In the genomic region with DNA sequence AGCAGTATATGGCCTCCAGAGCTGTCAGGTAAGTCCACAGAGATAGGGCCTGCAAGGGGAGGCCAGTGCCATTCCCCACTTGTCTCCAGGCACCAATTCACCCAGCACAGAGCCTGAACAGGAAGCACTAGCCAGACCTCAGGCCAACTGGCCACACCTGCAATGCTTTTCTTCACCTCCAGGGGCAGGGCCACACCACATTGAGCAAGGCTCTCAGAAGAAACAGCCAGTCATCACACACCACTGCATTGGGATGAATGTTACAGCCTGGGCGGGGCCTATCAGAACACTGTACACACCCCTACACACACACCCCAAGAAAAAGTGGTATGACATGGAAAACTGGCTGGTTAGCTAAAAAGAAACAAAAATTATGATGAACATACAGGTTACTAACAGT, we compare ENCODE assay signal across 9 mouse cellular contexts. TPM values are rescaled to one million over a fixed set of nuclear protein-coding genes. Genes with fewer than 3 reads are reported as not detected.
DNase-seq lines count a peak whose midpoint lies in the region; ATAC-seq and TF ChIP-seq lines count a peak whose summit lies in the region.
"Had no signal": no experiment of that assay in that cellular context is flagged by ENCODE, and none has a peak within 500 bp of the region (broad histone marks: within the 10 kb centered on the region; RNA-seq: fewer than 3 reads in every experiment).

No protein-coding gene starts in this region.

- peak; percentile 61 for TF ChIP-seq CTCF in ES-Bruce4 (IDR thresholded peaks at IDR 0.05; ENCODE audit: low read depth, low read length)
- TF ChIP-seq CTCF in bone marrow, adult 2 months (IDR thresholded peaks at IDR 0.05; ENCODE audit: control insufficient read depth, insufficient read depth, low read length) = peak; percentile 78

- TF ChIP-seq POLR2A in ES-Bruce4 (IDR thresholded peaks at IDR 0.05; ENCODE audit: insufficient read depth, low read length) = no peak
- no peak for TF ChIP-seq POLR2A in bone marrow, adult 2 months (IDR thresholded peaks at IDR 0.05; ENCODE audit: borderline replicate concordance, control insufficient read depth, low read depth, low read length)

- H3K27ac ChIP-seq in hindbrain, embryonic 11.5 days (ENCODE audit: low read depth, low read length) = no peak overlapping the region
- no peak overlapping the region for H3K27ac ChIP-seq in hindbrain, embryonic 14.5 days
- no peak overlapping the region for H3K27ac ChIP-seq in ES-Bruce4 (ENCODE audit: insufficient read depth, low read length)
- no peak overlapping the region for H3K27ac ChIP-seq in bone marrow, adult 2 months (ENCODE audit: control insufficient read depth, insufficient read depth, low read depth, low read length, poor library complexity)
- H3K27ac ChIP-seq: heart, embryonic 15.5 days had no signal

- intact Hi-C loops in left cerebral cortex, postnatal 10 days (cut with DNase I) = no loop called here

- H3K9ac ChIP-seq in hindbrain, embryonic 11.5 days (ENCODE audit: low read depth, low read length) = no peak overlapping the region
- H3K9ac ChIP-seq in hindbrain, embryonic 14.5 days = no peak overlapping the region
- no peak overlapping the region for H3K9ac ChIP-seq in ES-Bruce4 (ENCODE audit: low read depth, poor library complexity, severe bottlenecking)
- H3K9ac ChIP-seq: heart, embryonic 15.5 days had no signal

- no peak overlapping the region for H3K4me3 ChIP-seq in hindbrain, embryonic 11.5 days (ENCODE audit: low read depth, low read length)
- H3K4me3 ChIP-seq in hindbrain, embryonic 14.5 days (replicated peaks; ENCODE audit: low read length) = no peak overlapping the region
- no peak overlapping the region for H3K4me3 ChIP-seq in ES-Bruce4 (ENCODE audit: low read depth, low read length)
- no peak overlapping the region for H3K4me3 ChIP-seq in bone marrow, adult 2 months (replicated peaks; ENCODE audit: control insufficient read depth, low read depth, low read length)
- H3K4me3 ChIP-seq: heart, embryonic 15.5 days had no signal

- peak; percentile 50 for DNase-seq in hindbrain, embryonic 11.5 days (ENCODE audit: low spot score)
- no peak for DNase-seq in hindbrain, embryonic 14.5 days (ENCODE audit: low spot score)
- DNase-seq in kidney, postnatal 14 days = peak; percentile 41
- DNase-seq in naive thymus-derived CD4-positive, alpha-beta T cell, adult 2 months (ENCODE audit: low read depth) = peak; percentile 51
- DNase-seq in MN1 (ENCODE audit: low spot score) = no peak
- no peak for DNase-seq in left cerebral cortex, postnatal 10 days (ENCODE audit: extremely low spot score in 1 of 2, low spot score in 2 of 2)

- TF ChIP-seq EP300 in ES-Bruce4 (IDR thresholded peaks at IDR 0.05; ENCODE audit: insufficient read depth, low read depth, low read length) = no peak

- peaks cover 3% of the 10 kb centered on the region; the same call in 1 of the 2 replicates for H3K27me3 ChIP-seq in hindbrain, embryonic 11.5 days (ENCODE audit: control insufficient read depth, insufficient read depth, low read length)
- no peaks in the 10 kb centered on the region; the same call in 1 of the 2 replicates for H3K27me3 ChIP-seq in hindbrain, embryonic 14.5 days (ENCODE audit: control insufficient read depth, insufficient read depth, low read length)
- H3K27me3 ChIP-seq in ES-Bruce4 (ENCODE audit: control insufficient read depth, insufficient read depth, low read length, poor library complexity, severe bottlenecking) = no peaks in the 10 kb centered on the region
- H3K27me3 ChIP-seq: heart, embryonic 15.5 days had no signal

- ATAC-seq in hindbrain, embryonic 11.5 days (ENCODE audit: low FRiP score) = no peak
- no peak for ATAC-seq in hindbrain, embryonic 14.5 days (ENCODE audit: low FRiP score)

- no peaks in the 10 kb centered on the region for H3K9me3 ChIP-seq in hindbrain, embryonic 11.5 days (ENCODE audit: control insufficient read depth, low read length)
- no peaks in the 10 kb centered on the region for H3K9me3 ChIP-seq in hindbrain, embryonic 14.5 days (ENCODE audit: control insufficient read depth, low read length)
- H3K9me3 ChIP-seq in ES-Bruce4 (replicated peaks; ENCODE audit: control insufficient read depth, insufficient read depth, low read length, poor library complexity, severe bottlenecking) = no peaks in the 10 kb centered on the region
- H3K9me3 ChIP-seq: heart, embryonic 15.5 days had no signal

- no peaks in the 10 kb centered on the region for H3K4me1 ChIP-seq in hindbrain, embryonic 11.5 days (replicated peaks; ENCODE audit: control insufficient read depth, insufficient read depth, low read length)
- no peaks in the 10 kb centered on the region for H3K4me1 ChIP-seq in hindbrain, embryonic 14.5 days (replicated peaks; ENCODE audit: control insufficient read depth, insufficient read depth, low read length)
- H3K4me1 ChIP-seq in ES-Bruce4 (ENCODE audit: control insufficient read depth, insufficient read depth, low read length) = no peaks in the 10 kb centered on the region
- no peaks in the 10 kb centered on the region for H3K4me1 ChIP-seq in bone marrow, adult 2 months (ENCODE audit: control insufficient read depth, insufficient read depth, low read length)

- no peak overlapping the region for H3K4me2 ChIP-seq in hindbrain, embryonic 11.5 days (replicated peaks; ENCODE audit: low read depth, low read length)
- no peak overlapping the region for H3K4me2 ChIP-seq in hindbrain, embryonic 14.5 days (replicated peaks)
- H3K4me2 ChIP-seq: heart, embryonic 15.5 days had no signal

- WGBS in hindbrain, embryonic 11.5 days = 93% methylated on average over 1 of the region's 1 CpGs
- WGBS in hindbrain, embryonic 14.5 days = 78% methylated on average over 1 of the region's 1 CpGs
- WGBS in bone marrow, adult 2 months = 68% methylated on average over 1 of the region's 1 CpGs

- no peaks in the 10 kb centered on the region for H3K36me3 ChIP-seq in hindbrain, embryonic 11.5 days (ENCODE audit: control insufficient read depth, insufficient read depth, low read length)
- H3K36me3 ChIP-seq in hindbrain, embryonic 14.5 days (replicated peaks; ENCODE audit: control insufficient read depth, insufficient read depth) = peaks cover 15% of the 10 kb centered on the region
- H3K36me3 ChIP-seq in ES-Bruce4 (ENCODE audit: control insufficient read depth, insufficient read depth, low read length, poor library complexity, severe bottlenecking) = no peaks in the 10 kb centered on the region
- H3K36me3 ChIP-seq: heart, embryonic 15.5 days had no signal

RNA-seq across cellular contexts. Expression of gene Ralgps1, which starts 42.3 kb away (rescaled TPM):
- polyA plus RNA-seq in hindbrain, embryonic 11.5 days (2014; fragmentation: Nextera tagmentation; extraction: Ambion mirVana) = 19.0 and 20.6 TPM in 2 replicates
- 57.0 and 63.1 TPM in 2 replicates for polyA plus RNA-seq in hindbrain, embryonic 14.5 days (2014; fragmentation: Nextera tagmentation; extraction: Ambion mirVana)
- 16.5 and 17.0 TPM in 2 replicates for polyA plus RNA-seq in ES-Bruce4 (2011; ENCODE audit: insufficient read depth, insufficient read length, low read depth, missing spikeins)
- polyA plus RNA-seq in bone marrow, adult 2 months (2011; ENCODE audit: insufficient read depth, insufficient read length, low replicate concordance, missing spikeins) = 1.7 and 4.6 TPM in 2 replicates
- 10 to 100 TPM; 71.1 to 72.5 TPM for total RNA-seq in left cerebral cortex, postnatal 10 days (2021)

Comparison
In these comparisons a context has a peak if more than half of its experiments do, and no peak if none do; other contexts are left out.
1. DNase-seq: peak in hindbrain, embryonic 11.5 days (single experiment), kidney, postnatal 14 days (single experiment) and naive thymus-derived CD4-positive, alpha-beta T cell, adult 2 months (single experiment); none in hindbrain, embryonic 14.5 days (single experiment), MN1 (single experiment) and left cerebral cortex, postnatal 10 days (0 of 2).